Mouse (Mus musculus): Measurements from ENCODE around the gene Mical2.

Gene Mical2

GRCm38 (mm10) chr7:112369977-112370376 is 144.3 kb downstream of the Mical2 start:
- DNase-seq = no peak

GRCm38 (mm10) chr7:112371387-112371786 is 145.7 kb downstream of the Mical2 start:
- no peak for DNase-seq

- DNase-seq = peak; percentile 93
Measured at GRCm38 (mm10) chr7:112374035-112374434, 148.4 kb downstream of the Mical2 start.

- no peak for DNase-seq
Measured at GRCm38 (mm10) chr7:112375062-112375461, 149.4 kb downstream of the Mical2 start.

- DNase-seq = no peak
Measured at GRCm38 (mm10) chr7:112375900-112376299, 150.2 kb downstream of the Mical2 start.

- DNase-seq = no peak
Measured at GRCm38 (mm10) chr7:112376611-112377010, 151.0 kb downstream of the Mical2 start.

- peak; percentile 58 for DNase-seq
Measured at GRCm38 (mm10) chr7:112377314-112377713, 151.7 kb downstream of the Mical2 start.

GRCm38 (mm10) chr7:112378056-112378455 is 152.4 kb downstream of the Mical2 start:
- no peak for DNase-seq

GRCm38 (mm10) chr7:112378476-112378875 is 152.8 kb downstream of the Mical2 start:
- no peak for DNase-seq

- no peak for DNase-seq
Measured at GRCm38 (mm10) chr7:112386521-112386920, 160.9 kb downstream of the Mical2 start.

- no peak for DNase-seq
Measured at GRCm38 (mm10) chr7:112387876-112388275, 162.2 kb downstream of the Mical2 start.

GRCm38 (mm10) chr7:112388363-112388875 is 162.8 kb downstream of the Mical2 start:
- DNase-seq = no peak

GRCm38 (mm10) chr7:112389611-112390251 is 164.1 kb downstream of the Mical2 start:
- no peak for DNase-seq

GRCm38 (mm10) chr7:112390252-112390936 is 164.7 kb downstream of the Mical2 start:
- no peak for DNase-seq

- DNase-seq = no peak
Measured at GRCm38 (mm10) chr7:112390937-112391605, 165.4 kb downstream of the Mical2 start.

GRCm38 (mm10) chr7:112397786-112398185 is 172.1 kb downstream of the Mical2 start:
- DNase-seq = no peak

GRCm38 (mm10) chr7:112399425-112400170 is 173.9 kb downstream of the Mical2 start:
- no peak for DNase-seq

GRCm38 (mm10) chr7:112400175-112400574 is 174.5 kb downstream of the Mical2 start:
- DNase-seq = peak; percentile 78

GRCm38 (mm10) chr7:112405061-112405460 is 179.4 kb downstream of the Mical2 start:
- peak; percentile 26 for DNase-seq

- no peak for DNase-seq
Measured at GRCm38 (mm10) chr7:112405578-112405977, 179.9 kb downstream of the Mical2 start.

GRCm38 (mm10) chr7:112407597-112407996 is 181.9 kb downstream of the Mical2 start:
- no peak for DNase-seq

GRCm38 (mm10) chr7:112409991-112410390 is 184.3 kb downstream of the Mical2 start:
- no peak for DNase-seq

- DNase-seq = peak; percentile 40
Measured at GRCm38 (mm10) chr7:112413286-112413685, 187.6 kb downstream of the Mical2 start.
